Mouse (Mus musculus) liver, embryonic 14.5 days (tissue): ENCODE measurements around the gene Olfr1160.

ENCODE experiments used
- CTCF ChIP-seq: IDR thresholded peaks from 2 replicates; pipeline ENCODE4 v1.5.1; 2016; ENCODE audit warnings: antibody characterized with exemption, low read depth, control low read depth
- EP300 ChIP-seq: IDR thresholded peaks from 2 replicates; pipeline ENCODE4 v1.6.1; 2016; ENCODE audit warnings: antibody characterized with exemption, low read depth

GRCm38 (mm10) chr2:88007515-88008318 lies at the start of gene Olfr1160:
- TF ChIP-seq CTCF, result no peak
- TF ChIP-seq EP300, result no peak
